Mouse (Mus musculus): ENCODE results near the gene Ss18l2. TPM values are rescaled to one million over a fixed set of nuclear protein-coding genes. Genes with fewer than 3 reads are reported as not detected.

Gene Ss18l2
- polyA plus RNA-seq (2012), result 20.2 and 27.5 TPM in 2 replicates

GRCm38 (mm10) chr9:121709898-121710583 lies at the start of gene Ss18l2:
Gene Ss18l2, plus strand, starts transcription at chr9:121710329.

DNA sequence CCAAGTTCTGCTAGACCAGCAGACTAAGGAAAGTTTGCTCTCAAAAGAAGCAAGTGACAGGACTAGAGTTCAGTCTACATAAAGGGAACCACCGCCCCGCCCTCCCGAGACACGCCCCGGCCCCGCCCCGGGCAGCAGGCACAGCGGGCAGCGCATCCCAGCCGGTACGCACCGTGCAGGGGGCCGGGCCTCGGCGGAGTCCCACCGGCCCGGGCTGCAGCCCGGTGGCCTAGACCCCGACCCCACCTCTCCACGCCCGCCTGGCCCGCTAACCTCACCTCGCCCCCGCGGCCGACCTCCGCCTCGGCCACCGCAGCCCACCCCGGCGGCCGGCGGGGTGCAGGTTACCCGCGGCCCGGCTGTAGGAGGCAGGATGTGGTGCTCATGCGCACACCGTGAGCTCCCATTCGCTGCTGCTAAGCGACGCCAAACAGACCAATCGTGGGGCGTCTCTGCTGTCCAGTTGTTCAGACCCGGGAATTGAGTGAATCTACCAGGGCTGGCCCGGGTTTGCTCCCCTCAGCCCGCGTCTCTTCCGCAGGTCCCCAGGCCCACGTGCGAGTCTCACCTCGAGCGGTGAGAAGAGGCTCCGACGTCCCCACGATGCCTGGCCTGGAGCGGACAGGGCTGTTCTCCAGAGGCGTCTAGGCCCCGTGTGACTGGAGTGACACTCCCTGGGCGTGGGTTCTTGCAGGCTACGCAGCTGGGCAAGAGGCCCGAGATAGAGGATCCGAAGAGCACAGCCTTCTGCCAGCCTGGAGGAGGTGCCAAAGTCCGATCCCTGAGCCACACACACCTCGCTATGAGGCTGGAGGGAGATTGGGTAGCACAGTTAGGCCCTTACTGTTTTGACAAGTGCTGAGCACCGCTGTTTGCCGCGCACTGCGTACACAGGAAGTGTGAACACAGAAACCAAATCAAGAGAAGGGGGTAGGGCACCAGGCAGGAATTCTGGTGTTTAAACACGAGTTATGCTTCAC lies 5.2 kb upstream of the Ss18l2 start, which contains the start of gene Sec22c:
Gene Sec22c (minus strand): TSS at position 845 of the 980 bp plus-strand sequence.

GRCm38 (mm10) chr9:121718792-121719318 lies 8.7 kb downstream of the Ss18l2 start, which contains the start of gene Nktr:
Gene Nktr, plus strand, starts transcription at chr9:121719169.

GRCm38 (mm10) chr9:121759091-121760081 lies 49.3 kb downstream of the Ss18l2 start, which contains the start of gene Zfp651:
Gene Zfp651, plus strand, starts transcription at chr9:121759330.

Other genes starting within 250 kb of the Ss18l2 start
- not detected in 2 replicates for gene Cck, start 214.6 kb upstream of the Ss18l2 start, polyA plus RNA-seq (2012)
- not detected in 2 replicates for gene Lyzl4, start 68.2 kb upstream of the Ss18l2 start, polyA plus RNA-seq (2012)
- gene Vipr1, start 67.6 kb upstream of the Ss18l2 start, polyA plus RNA-seq (2012), result 0.11 and 0.27 TPM in 2 replicates
- gene Sec22c, start 4.8 kb upstream of the Ss18l2 start, polyA plus RNA-seq (2012), result 11.1 and 13.3 TPM in 2 replicates
- 21.3 and 36.5 TPM in 2 replicates for gene Nktr, start 8.8 kb downstream of the Ss18l2 start, polyA plus RNA-seq (2012)
- gene Zfp651, start 49.0 kb downstream of the Ss18l2 start, polyA plus RNA-seq (2012), result 2.5 and 4.0 TPM in 2 replicates
- gene Klhl40, start 67.3 kb downstream of the Ss18l2 start, polyA plus RNA-seq (2012), result 0.03 TPM in 1 of 2 replicates, not detected in the other
- gene Hhatl, start 82.2 kb downstream of the Ss18l2 start, polyA plus RNA-seq (2012), result not detected in 2 replicates
- 0.12 TPM in 1 of 2 replicates, not detected in the other for gene Ccdc13, start 129.1 kb downstream of the Ss18l2 start, polyA plus RNA-seq (2012)
- gene Higd1a, start 148.0 kb downstream of the Ss18l2 start, polyA plus RNA-seq (2012), result 28.9 and 31.4 TPM in 2 replicates
- not detected in 2 replicates for gene Ackr2, start 188.0 kb downstream of the Ss18l2 start, polyA plus RNA-seq (2012)
- not detected in 2 replicates for gene Cyp8b1, start 206.0 kb downstream of the Ss18l2 start, polyA plus RNA-seq (2012)
- 0.03 and 0.17 TPM in 2 replicates for gene Fam198a, start 240.7 kb downstream of the Ss18l2 start, polyA plus RNA-seq (2012)